Mouse (Mus musculus): ENCODE results near the gene H2-Ke6. TPM values are rescaled to one million over a fixed set of nuclear protein-coding genes. Genes with fewer than 3 reads are reported as not detected.
"Not testable (repeated sequence)": the region's sequence is repeated elsewhere in the genome, so short reads cannot be mapped to it uniquely, and the experiment has no call there.

The H2-Ke6 gene
- total RNA-seq, 1 experiment from 2014 or later = 43.8 TPM

DNA sequence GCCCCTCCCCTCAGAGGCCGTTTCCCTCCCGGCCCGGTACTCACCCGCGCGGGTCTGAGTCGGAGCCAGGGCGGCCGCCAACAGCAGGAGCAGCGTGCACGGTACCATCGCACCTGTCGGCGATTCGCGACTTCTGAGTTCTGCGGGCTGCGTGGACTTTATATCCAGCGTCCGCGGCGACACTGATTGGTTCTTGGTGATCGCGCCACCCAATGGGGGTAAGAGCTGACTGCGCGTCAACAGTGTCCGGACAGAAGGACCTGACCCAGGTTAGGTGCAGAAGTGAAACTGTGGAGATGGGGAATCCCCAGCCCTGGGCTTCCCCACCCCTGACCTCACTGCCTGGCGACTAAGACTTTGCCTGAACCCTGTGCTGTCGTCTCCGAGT is 27.7 kb downstream of the H2-Ke6 start, which contains the start of gene H2-K1:
Gene H2-K1 (minus strand): TSS at position 198 of the 388 bp plus-strand sequence.
- ATAC-seq (replicated peaks; ENCODE audit: low read depth, poor library complexity, severe bottlenecking) = peak; percentile 98

DNA sequence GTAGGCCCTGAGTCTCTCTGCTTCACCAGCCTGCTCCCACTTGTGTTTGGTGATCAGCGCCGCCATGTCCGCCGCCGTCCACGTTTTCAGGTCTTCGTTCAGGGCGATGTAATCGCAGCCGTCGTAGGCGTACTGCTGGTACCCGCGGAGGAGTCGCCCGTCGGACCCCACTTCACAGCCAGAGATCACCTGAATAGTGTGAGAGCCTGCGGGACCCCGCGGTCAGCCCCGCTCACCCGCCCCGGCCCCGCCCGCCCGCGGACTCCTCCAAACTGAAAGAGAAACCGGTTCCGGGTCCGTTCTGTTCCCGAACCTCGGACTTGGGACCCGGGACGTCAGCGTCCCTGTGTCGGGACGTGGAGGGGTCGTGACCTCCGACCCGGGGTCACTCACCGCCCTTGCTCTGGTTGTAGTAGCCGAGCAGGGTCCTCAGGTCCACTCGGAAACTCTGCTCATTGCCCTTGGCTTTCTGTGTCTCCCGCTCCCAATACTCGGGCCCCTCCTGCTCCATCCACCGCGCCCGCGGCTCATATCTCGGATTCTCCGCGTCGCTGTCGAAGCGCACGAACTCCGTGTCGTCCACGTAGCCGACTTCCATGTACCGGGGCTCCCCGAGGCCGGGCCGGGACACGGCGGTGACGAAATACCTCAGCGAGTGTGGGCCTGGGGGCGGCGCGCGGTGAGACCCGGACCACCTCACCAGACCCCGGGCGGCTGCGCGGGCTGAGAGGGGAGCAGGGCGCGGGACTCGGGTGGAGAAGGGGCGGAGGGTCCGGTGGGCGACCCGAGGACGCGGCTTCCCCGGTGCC is 28.3 kb downstream of the H2-Ke6 start:
- no peak for ATAC-seq (replicated peaks; ENCODE audit: low read depth, poor library complexity, severe bottlenecking)

DNA sequence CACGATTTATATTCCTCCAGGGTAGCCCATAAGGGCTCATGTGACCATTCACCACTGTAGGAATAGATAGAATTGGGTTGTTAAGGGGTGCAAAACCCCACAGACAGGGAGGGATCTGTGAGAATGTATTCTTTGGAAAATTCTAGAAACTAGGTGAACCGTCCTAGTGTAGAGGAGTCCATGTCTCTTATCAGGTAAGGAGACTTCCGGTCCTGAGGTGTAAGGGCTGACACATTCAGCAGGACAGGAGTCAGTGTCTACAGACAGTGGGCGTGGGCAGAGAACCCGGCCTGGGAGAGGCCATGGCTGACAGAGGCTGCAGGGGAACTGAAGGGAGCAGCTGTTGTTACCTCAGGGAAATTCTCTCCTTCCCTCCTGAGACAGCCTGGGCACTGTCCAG is 29.2 kb downstream of the H2-Ke6 start:
- ATAC-seq (replicated peaks; ENCODE audit: low read depth, poor library complexity, severe bottlenecking) = not testable (repeated sequence)

DNA sequence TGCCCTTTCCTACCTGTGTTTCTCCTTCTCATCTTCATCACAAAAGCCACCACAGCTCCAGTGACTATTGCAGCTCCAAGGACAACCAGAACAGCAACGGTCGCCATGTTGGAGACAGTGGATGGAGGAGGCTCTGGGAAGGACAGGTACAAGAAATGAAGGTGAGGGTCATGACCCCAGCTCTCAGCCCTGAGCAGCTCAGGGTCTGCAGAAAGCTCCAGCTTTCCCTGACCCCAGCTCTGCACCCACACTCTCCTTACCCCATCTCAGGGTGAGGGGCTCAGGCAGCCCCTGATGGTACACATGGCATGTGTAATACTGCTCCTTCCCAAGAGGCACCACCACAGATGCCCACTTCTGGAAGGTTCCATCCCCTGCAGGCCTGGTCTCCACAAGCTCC is 30.8 kb downstream of the H2-Ke6 start:
- not testable (repeated sequence) for ATAC-seq (replicated peaks; ENCODE audit: low read depth, poor library complexity, severe bottlenecking)

DNA sequence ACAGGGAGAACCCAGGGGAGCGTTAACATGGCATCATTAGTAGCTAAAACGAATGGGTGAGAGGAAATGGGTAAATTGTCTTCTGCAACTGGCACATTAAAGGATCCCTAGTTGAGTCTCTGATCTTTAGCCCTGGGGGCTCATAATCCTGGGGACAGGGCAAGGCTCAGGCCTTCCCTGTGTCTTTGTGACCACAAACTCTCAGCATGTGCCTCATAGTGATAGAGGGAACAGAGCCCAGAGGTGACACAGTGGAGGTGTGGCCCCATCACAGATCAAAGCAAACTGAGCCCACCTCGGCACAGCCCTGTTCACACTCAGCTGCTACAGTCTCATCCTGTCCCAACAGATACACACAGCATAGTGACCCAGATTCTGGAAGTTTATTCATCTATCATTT is 32.2 kb downstream of the H2-Ke6 start:
- no peak for ATAC-seq (replicated peaks; ENCODE audit: low read depth, poor library complexity, severe bottlenecking)

DNA sequence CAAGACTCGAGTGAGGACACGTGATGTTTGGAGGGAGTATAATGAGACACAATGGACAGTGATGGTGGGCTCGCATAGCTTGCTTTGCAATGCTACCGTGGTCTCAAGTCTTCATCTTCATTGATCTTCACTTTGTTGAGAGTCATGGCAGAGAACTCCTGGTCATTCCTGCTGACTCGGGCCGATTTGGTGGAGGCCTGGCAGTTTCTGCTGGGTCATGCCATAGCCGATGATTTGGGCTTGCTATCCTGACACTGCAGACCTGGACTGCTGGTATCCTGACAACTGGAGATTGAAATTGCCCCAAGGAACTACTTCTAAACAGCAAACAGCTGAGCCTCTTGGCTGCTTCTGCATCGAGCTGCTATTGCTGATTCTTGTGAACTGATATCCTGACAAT is 32.9 kb downstream of the H2-Ke6 start:
- ATAC-seq (replicated peaks; ENCODE audit: low read depth, poor library complexity, severe bottlenecking) = no peak

DNA sequence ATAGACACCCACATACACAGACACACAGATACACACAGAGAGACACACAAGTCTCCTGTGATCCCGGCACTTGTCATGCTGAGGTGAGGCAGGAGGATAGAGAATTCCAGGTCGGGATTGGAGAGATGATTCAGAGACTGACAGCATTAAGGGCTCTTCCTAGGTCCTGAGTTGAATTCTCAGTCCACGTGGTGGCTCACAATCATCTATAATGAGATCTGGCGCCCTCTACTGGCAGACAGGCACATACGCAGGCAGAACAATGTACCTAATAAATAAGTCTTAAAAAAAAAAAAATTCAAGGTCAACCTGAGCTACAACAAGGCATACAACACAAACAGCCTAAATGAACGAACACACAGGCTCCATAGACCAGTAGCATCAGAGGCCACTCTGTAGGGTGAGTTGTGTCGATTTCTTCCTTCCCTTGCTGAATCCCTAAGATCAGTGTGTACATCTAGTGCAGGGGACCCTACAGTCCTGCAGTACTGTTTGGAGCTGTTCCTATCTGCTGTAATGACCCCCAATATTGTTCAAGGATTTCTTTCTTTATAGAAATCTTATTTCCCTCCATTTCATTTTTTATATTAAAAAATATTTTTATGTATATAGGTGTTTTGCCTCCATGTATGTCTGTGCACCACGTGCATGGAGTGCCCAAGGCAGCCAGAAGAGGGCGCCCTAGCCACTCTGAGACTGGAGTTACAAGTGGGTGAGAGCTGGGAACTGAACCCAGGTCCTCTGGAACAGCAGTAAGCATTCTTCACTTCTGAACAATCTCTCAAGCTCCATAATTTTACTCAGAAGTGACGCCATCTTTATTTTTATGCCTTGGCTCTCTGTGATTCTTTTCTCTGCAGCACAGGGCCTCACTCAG is 35.8 kb downstream of the H2-Ke6 start:
- ATAC-seq (replicated peaks; ENCODE audit: low read depth, poor library complexity, severe bottlenecking) = peak; percentile 83

DNA sequence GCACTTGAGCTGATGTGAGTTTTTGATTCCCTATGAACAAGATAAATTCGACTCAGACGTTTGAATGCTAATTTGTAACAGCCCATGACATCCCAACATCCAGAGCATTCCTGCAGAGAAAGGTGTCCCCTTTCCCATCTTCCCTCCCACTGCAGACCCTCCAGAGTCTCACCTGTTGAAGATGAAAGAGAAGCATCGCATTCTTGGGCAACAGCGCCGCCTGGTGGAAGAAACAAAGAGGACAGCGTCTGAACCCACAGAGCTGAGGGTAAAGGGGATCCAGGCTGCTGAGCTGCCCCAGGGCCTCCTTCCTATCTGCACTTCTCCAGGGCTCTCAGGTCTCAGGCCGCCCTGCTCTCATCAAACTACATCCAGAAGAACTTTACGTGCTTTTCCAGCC is 45.7 kb downstream of the H2-Ke6 start:
- not testable (repeated sequence) for ATAC-seq (replicated peaks; ENCODE audit: low read depth, poor library complexity, severe bottlenecking)

DNA sequence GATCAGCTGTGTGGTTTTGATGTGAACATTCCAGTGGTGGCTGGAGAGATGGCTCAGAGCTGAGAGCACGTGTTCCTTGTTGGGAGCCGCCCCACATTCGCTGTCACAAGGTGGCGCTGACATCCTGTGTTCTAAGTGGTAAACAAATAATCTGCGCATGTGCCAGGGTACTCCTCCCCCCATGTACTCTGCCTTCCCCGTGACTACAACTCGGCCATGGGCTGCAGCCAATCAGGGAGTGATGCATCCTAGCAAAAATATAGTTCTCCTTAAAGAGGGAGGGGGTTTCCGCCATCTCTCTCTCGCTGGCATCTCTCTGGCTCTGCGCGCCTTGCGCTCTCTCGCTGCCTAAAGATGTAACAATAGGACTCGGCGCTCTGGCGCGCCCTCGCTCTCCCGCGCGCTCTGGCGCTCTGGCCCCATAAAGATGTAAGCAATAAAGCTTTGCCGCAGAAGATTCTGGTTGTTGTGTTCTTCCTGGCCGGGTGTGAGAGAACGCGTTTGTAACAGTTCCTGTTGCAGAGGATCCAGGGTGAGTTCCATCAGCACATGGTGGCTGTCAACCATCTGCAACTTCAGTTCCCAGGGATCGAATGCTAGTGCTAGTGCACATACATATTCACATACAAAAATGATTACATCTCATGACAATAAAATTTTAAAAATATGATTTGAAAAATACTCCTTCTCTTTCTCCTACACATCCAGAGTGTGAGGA is 46.5 kb downstream of the H2-Ke6 start:
- peak; percentile 76 for ATAC-seq (replicated peaks; ENCODE audit: low read depth, poor library complexity, severe bottlenecking)

DNA sequence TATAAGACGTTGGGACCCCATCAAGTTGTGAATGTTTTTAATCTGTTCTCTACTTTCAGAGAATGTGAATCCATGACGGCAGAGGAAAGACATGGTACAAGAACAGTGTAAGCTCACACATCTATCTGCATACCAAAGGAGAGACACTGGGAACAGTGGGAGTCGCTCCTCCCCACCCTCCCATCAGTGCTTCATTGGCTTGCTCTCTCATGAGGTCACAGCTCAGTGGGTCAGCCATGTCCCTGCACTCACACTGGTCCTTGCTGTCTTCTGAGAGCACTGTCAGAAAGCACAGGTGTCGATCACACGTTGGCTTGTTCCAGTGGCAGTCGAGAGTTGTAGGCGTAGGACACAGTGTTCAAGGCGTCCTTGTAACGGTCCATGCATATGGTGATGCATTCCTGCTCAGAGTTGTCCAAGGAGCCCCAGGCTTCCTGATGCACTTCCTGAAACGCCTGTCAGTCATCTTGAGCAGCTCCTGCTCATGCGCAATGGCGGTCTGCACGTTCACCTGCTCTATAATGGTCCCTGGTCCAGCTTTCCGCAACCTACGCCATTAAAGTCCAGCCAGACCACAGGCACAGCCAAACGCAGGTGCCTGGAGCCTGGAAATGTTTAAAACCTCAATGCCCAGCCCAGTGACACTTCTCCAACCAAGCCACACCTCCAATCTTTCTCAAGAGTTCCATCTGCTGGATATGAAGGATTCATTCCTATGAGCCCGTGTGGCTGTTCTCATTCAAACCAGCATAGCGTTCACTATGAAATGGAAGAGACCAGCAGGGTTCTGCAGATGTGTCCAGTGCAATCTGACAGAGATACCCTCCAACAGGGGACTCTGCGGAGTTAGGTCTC is 47.5 kb downstream of the H2-Ke6 start:
- no peak for ATAC-seq (replicated peaks; ENCODE audit: low read depth, poor library complexity, severe bottlenecking)

DNA sequence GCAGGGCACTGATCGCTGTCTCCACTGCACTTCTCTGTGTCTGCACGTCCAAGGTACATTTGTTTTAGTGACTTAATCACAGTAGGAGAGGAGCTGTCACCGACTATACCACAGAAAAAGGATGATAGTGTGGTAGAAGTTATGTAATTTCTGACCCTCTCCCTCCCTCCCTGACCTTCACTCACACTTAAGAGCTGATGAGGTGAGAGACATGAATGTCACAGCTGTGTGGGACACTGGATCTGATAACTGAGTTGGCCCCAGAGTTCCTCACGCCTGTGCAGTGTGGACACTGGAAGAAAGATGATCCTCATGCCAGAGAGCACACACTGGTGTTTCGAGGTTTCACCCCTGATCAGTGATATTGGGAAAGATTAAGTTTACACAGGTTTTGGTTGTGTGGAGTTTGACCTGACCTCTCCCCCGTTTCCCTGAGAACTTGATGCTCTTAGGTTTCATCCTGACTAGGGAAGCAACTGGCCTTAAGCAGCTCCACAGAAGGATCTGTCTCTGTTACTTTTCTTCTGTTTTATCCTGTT is 48.3 kb downstream of the H2-Ke6 start:
- no peak for ATAC-seq (replicated peaks; ENCODE audit: low read depth, poor library complexity, severe bottlenecking)

DNA sequence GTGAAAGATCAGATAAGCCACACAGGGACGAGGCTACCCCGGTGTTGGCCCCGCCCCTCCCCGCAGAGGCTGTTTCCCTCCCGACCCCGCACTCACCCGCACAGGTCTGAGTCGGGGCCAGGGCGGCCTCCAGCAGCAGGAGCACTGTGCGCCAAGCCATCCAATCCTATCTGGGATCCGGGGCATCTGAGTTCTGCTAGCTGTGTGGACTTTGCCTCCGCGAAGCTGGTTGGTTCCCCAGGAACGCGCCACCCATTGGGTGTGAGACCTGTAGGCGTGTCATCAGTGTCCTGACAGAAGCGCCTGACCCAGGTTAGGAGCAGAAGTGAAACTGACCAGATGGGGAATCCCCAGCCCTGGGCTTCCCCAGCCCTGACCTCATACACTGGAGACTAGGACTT is 49.2 kb downstream of the H2-Ke6 start:
- ATAC-seq (replicated peaks; ENCODE audit: low read depth, poor library complexity, severe bottlenecking) = peak; percentile 90

DNA sequence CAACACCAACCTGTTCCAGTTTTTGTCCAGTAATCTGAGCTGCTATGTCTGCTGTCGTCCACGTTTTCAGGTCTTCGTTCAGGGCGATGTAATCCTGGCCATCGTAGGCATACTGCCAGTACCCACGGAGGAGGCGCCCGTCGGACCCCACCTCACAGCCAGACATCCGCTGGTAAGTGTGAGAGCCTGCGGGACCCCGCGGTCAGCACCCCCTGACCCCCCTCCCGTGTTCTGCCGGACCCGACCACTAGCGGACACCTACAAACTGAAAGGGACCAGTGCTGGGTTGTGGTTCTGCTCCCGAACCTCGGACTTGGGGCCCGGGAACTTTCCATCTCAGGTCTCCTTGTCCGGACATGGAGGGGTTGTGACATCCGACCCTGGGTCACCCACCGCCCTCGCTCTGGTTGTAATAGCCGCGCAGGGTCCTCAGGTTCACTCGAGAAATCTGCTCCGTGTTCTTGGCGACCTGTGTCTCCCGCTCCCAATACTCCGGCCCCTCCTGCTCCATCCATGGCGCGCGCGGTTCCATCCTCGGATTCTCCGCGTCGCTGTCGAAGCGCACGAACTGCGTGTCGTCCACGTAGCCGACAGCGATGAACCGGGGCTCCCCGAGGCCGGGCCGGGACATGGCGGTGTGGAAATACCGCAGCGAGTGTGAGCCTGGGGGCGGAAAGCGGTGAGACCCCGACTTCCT is 49.9 kb downstream of the H2-Ke6 start:
- no peak for ATAC-seq (replicated peaks; ENCODE audit: low read depth, poor library complexity, severe bottlenecking)

Other genes with a start within 250 kb of the H2-Ke6 start
- gene Angptl4, start 246.2 kb downstream of the H2-Ke6 start, total RNA-seq (2017) = 5.9 and 14.2 TPM in 2 replicates
- gene Kank3, start 217.5 kb downstream of the H2-Ke6 start, total RNA-seq (2017) = 4.6 and 5.5 TPM in 2 replicates
- gene Rps28, start 203.5 kb downstream of the H2-Ke6 start, total RNA-seq (2017) = 2,900 and 3,215 TPM in 2 replicates
- 107 and 132 TPM in 2 replicates for gene Ndufa7, start 203.5 kb downstream of the H2-Ke6 start, total RNA-seq (2017)
- gene Cd320, start 185.0 kb downstream of the H2-Ke6 start, total RNA-seq (2017) = 9.5 and 20.2 TPM in 2 replicates
- not detected in 2 replicates for gene Gm7029, start 154.2 kb downstream of the H2-Ke6 start, total RNA-seq (2017)
- gene Kifc1, start 137.4 kb downstream of the H2-Ke6 start, total RNA-seq (2017) = 29.6 and 37.5 TPM in 2 replicates
- 1.2 and 1.5 TPM in 2 replicates for gene Platr17, start 122.9 kb downstream of the H2-Ke6 start, total RNA-seq (2017)
- 24.1 and 44.4 TPM in 2 replicates for gene Daxx, start 118.6 kb downstream of the H2-Ke6 start, total RNA-seq (2017)
- 42.2 and 56.4 TPM in 2 replicates for gene Tapbp, start 112.2 kb downstream of the H2-Ke6 start, total RNA-seq (2017)
- gene Zbtb22, start 112.2 kb downstream of the H2-Ke6 start, total RNA-seq (2017) = 16.6 and 24.1 TPM in 2 replicates
- gene Rgl2, start 98.5 kb downstream of the H2-Ke6 start, total RNA-seq (2017) = 21.2 and 22.5 TPM in 2 replicates
- 128 and 170 TPM in 2 replicates for gene Pfdn6, start 87.7 kb downstream of the H2-Ke6 start, total RNA-seq (2017)
- gene Wdr46, start 87.4 kb downstream of the H2-Ke6 start, total RNA-seq (2017) = 50.0 and 62.5 TPM in 2 replicates
- 2.6 and 2.7 TPM in 2 replicates for gene B3galt4, start 76.6 kb downstream of the H2-Ke6 start, total RNA-seq (2017)
- gene Vps52, start 72.2 kb downstream of the H2-Ke6 start, total RNA-seq (2017) = 13.0 and 16.4 TPM in 2 replicates
- 1,549 and 1,746 TPM in 2 replicates for gene Rps18, start 72.1 kb downstream of the H2-Ke6 start, total RNA-seq (2017)
- gene H2-K1, start 27.7 kb downstream of the H2-Ke6 start, total RNA-seq (2017) = 983 and 1,076 TPM in 2 replicates
- 11.9 and 12.8 TPM in 2 replicates for gene Ring1, start 3.4 kb downstream of the H2-Ke6 start, total RNA-seq (2017)
- 70.5 and 100 TPM in 2 replicates for gene Slc39a7, start 3.6 kb upstream of the H2-Ke6 start, total RNA-seq (2017)
- gene Rxrb, start 3.8 kb upstream of the H2-Ke6 start, total RNA-seq (2017) = 34.1 and 36.3 TPM in 2 replicates
- 4.1 and 10.4 TPM in 2 replicates for gene Col11a2, start 11.4 kb upstream of the H2-Ke6 start, total RNA-seq (2017)
- gene H2-Oa, start 64.3 kb upstream of the H2-Ke6 start, total RNA-seq (2017) = 7.8 and 10.5 TPM in 2 replicates
- 90.2 and 104 TPM in 2 replicates for gene H2-DMa, start 91.5 kb upstream of the H2-Ke6 start, total RNA-seq (2017)
- 347 and 388 TPM in 2 replicates for gene Brd2, start 94.6 kb upstream of the H2-Ke6 start, total RNA-seq (2017)
- 3.3 and 5.5 TPM in 2 replicates for gene H2-DMb2, start 115.2 kb upstream of the H2-Ke6 start, total RNA-seq (2017)
- 31.9 and 35.1 TPM in 2 replicates for gene H2-DMb1, start 125.0 kb upstream of the H2-Ke6 start, total RNA-seq (2017)
- 77.8 and 120 TPM in 2 replicates for gene Tap1, start 159.5 kb upstream of the H2-Ke6 start, total RNA-seq (2017)
- gene Psmb9, start 159.7 kb upstream of the H2-Ke6 start, total RNA-seq (2017) = 75.3 and 119 TPM in 2 replicates
- 480 and 499 TPM in 2 replicates for gene Psmb8, start 169.7 kb upstream of the H2-Ke6 start, total RNA-seq (2017)
- 80.1 and 87.6 TPM in 2 replicates for gene Tap2, start 175.5 kb upstream of the H2-Ke6 start, total RNA-seq (2017)
- 25.5 and 27.7 TPM in 2 replicates for gene H2-Ob, start 210.8 kb upstream of the H2-Ke6 start, total RNA-seq (2017)
- 67.2 and 91.5 TPM in 2 replicates for gene H2-Ab1, start 229.6 kb upstream of the H2-Ke6 start, total RNA-seq (2017)

Data from common myeloid progenitor, adult 5-6 weeks (primary cell).